Mouse (Mus musculus) midbrain, embryonic 11.5 days (tissue): ENCODE data around the gene Mybbp1a. TPM values are rescaled to one million over a fixed set of nuclear protein-coding genes. Genes with fewer than 3 reads are reported as not detected.

Source experiments
- ATAC-seq: fragments of 200-750 bp; cut with Nextera tagmentation; 2 replicates; pipeline ENCODE4 v1.8.0; 2017; ENCODE audit warnings: moderate TSS enrichment, moderate library complexity; ENCODE audit not compliant: low FRiP score
- DNase-seq: peaks from one replicate; pipeline ENCODE4 v3.0.0; 2015; ENCODE audit warnings: low spot score; ENCODE audit errors: missing footprints
- H3K27ac ChIP-seq: fragments of 300-500 bp; sonication (generic); 2 replicates; pipeline ENCODE4 v1.5.1; 2014; ENCODE audit warnings: low read depth, low read length
- H3K27me3 ChIP-seq: fragments of 300-500 bp; sonication (generic); 2 replicates; pipeline ENCODE4 v1.6.1; 2014; ENCODE audit warnings: mild to moderate bottlenecking, low read length, moderate library complexity, mixed read lengths; ENCODE audit not compliant: control insufficient read depth, insufficient read depth
- H3K36me3 ChIP-seq: fragments of 300-500 bp; sonication (generic); 2 replicates; pipeline ENCODE4 v1.6.1; 2014; ENCODE audit warnings: mild to moderate bottlenecking, low read length, moderate library complexity, mixed read lengths; ENCODE audit not compliant: control insufficient read depth, insufficient read depth
- H3K4me1 ChIP-seq: fragments of 300-500 bp; sonication (generic); 2 replicates; pipeline ENCODE4 v1.6.1; 2014; ENCODE audit warnings: low read length; ENCODE audit not compliant: control insufficient read depth, insufficient read depth
- H3K4me2 ChIP-seq: fragments of 300-500 bp; sonication (generic); 2 replicates; pipeline ENCODE4 v1.6.1; 2014; ENCODE audit warnings: mild to moderate bottlenecking, moderate library complexity
- H3K4me3 ChIP-seq: fragments of 300-500 bp; sonication (generic); 2 replicates; pipeline ENCODE4 v1.5.1; 2014; ENCODE audit warnings: low read depth, low read length
- H3K9ac ChIP-seq: fragments of 300-500 bp; sonication (generic); 2 replicates; pipeline ENCODE4 v1.6.1; 2014; ENCODE audit warnings: low read length
- H3K9me3 ChIP-seq: fragments of 300-500 bp; sonication (generic); 2 replicates; pipeline ENCODE4 v1.6.1; 2016; ENCODE audit warnings: low read length; ENCODE audit not compliant: control insufficient read depth
- WGBS: fragments of 180-500 bp; shearing (Covaris S2); extraction: QIAGEN DNeasy Blood & Tissue Kit; methylation state at CpG from one replicate; pipeline ENCODE4 v1.1.7; 2014; 5-methylcytosine and 5-hydroxymethylcytosine counted together
- polyA plus RNA-seq: library from polyadenylated mRNA; unstranded; fragments of >200 nt; fragmentation: Nextera tagmentation; extraction: Ambion mirVana; gene quantifications from 2 replicates; pipeline ENCODE4 v1.2.1, GENCODE M21; 2014

The Mybbp1a gene
- polyA plus RNA-seq, 1 experiment from 2014 or later = 144 TPM

DNA sequence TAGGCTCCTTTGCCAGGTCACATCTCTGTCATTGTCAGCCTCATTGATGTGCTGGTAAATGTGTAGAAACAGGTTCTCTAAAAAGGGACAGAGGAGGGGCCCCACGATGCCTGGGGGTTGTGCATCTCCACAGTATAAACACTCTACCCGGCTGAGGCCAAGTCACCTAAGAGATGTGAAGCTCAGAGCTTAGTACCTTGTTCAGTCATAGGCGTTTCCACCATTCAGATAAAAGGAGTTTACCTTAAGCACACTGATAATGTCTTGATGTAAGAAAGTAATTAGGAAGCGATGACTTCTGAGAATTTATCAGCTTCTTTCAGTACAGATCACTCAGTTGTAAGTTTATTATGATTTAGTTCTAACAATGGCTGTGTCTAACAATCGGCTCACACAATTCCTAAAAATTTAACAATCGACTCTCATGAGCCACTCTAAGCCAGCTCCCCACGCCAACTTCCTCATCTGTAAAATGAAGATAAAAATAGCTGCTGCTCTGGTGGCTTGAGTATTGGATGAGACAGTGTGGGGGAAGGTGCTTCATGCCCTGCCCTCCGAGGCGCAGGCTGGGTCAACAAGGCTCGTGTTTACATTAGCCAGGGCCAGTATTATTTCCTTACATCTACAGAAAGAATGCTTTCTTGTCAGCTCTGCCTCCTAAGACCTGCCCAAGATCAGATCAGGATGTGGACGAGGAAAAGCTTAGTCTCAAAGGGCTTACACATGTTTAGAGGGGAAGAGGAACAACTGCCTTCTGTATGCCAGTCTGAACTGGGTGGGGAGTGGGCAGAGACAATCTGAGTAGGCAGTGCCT lies 25.7 kb downstream of the Mybbp1a start:
- H3K9ac ChIP-seq = no peak overlapping the region
- 69% methylated on average over 11 of the region's 11 CpGs for WGBS
- H3K4me2 ChIP-seq = no peak overlapping the region
- H3K9me3 ChIP-seq = no peaks in the 10 kb centered on the region
- H3K27me3 ChIP-seq = no peaks in the 10 kb centered on the region
- no peak for DNase-seq
- no peaks in the 10 kb centered on the region for H3K36me3 ChIP-seq
- no peak overlapping the region for H3K4me3 ChIP-seq
- no peak overlapping the region; the same call in 1 of the 2 replicates for H3K27ac ChIP-seq
- peaks cover 8% of the 10 kb centered on the region for H3K4me1 ChIP-seq
- ATAC-seq = no peak

DNA sequence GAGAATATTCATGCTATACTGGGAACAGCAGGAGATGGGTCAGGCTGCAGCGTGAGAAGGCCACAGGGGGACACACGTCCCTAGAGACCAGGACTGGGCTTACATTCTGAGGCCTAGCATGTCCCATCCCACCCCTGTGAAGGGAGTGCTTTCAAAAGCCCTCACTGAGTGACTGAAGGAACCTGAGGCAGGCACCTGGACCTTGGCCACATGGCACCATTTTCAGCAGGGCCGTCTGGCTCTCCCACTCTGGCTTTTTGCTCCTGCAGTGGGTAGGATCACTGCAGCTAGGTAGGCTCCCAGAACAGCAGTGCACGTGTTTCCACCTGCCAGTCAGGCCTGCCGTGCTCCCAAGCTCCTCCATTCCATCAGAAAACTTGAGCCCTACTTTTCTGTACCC lies 27.4 kb downstream of the Mybbp1a start:
- Histone ChIP-seq H3K4me1 (peaks cover 8% of the 10 kb centered on the region), H3K27ac (no peak overlapping the region)
- 79% methylated on average over 5 of the region's 5 CpGs for WGBS

DNA sequence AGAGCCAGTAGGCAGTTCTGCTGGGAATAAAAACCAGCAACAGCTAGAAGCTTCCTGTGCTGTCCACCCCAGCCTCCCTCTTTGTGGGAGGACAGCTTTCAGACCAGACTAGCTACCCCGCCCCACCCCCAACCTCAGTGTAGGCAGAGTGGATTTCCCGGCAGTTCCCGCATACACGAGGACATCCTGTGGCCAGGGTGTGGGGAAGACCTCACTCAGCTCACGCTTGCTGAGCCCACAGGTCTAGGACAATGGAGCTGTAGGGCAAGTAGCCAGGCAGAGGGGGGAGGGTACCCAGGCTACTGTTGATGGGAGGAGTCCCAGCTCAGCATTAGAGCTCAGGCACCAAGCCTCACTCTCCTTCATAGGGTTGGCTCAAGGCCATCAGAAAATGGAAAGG lies 28.1 kb downstream of the Mybbp1a start:
- H3K27me3 ChIP-seq = no peaks in the 10 kb centered on the region
- no peak for DNase-seq
- no peaks in the 10 kb centered on the region for H3K9me3 ChIP-seq
- peaks cover 8% of the 10 kb centered on the region for H3K4me1 ChIP-seq
- H3K36me3 ChIP-seq = no peaks in the 10 kb centered on the region
- no peak for ATAC-seq
- H3K4me3 ChIP-seq = no peak overlapping the region
- WGBS = 35% methylated on average over 5 of the region's 5 CpGs
- no peak overlapping the region for H3K27ac ChIP-seq
- H3K4me2 ChIP-seq = no peak overlapping the region
- no peak overlapping the region for H3K9ac ChIP-seq

More for the DNA sequence above, 27.4 kb downstream of the Mybbp1a start:
- Histone ChIP-seq H3K9me3 (no peaks in the 10 kb centered on the region), H3K4me3 (no peak overlapping the region), H3K4me2 (no peak overlapping the region), H3K36me3 (no peaks in the 10 kb centered on the region), H3K9ac (no peak overlapping the region), H3K27me3 (no peaks in the 10 kb centered on the region)
- no peak for ATAC-seq
- no peak for DNase-seq

DNA sequence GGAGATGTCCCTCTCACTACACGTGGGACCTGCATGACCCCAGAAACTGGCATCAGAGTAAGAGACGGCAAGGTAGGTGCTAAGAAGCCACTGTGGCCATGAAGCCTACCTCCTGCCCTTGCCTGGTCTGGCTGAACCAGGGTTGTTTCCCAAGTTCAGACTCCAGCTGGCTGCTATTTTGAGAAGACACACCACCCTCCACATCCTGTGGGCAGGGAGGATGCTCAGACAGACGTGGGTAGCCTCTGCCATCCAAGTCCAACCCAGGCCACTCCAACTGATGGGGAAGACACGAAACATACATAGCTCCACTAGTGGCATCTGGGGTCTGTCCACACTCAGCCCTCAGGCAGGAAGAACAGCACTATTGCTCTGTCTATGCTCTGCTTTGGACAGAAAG lies 28.8 kb downstream of the Mybbp1a start:
- ATAC-seq = no peak
- Histone ChIP-seq H3K4me3 (no peak overlapping the region), H3K4me2 (no peak overlapping the region), H3K36me3 (no peaks in the 10 kb centered on the region), H3K27me3 (no peaks in the 10 kb centered on the region), H3K27ac (no peak overlapping the region), H3K4me1 (peaks cover 8% of the 10 kb centered on the region), H3K9ac (no peak overlapping the region), H3K9me3 (no peaks in the 10 kb centered on the region)
- no peak for DNase-seq
- 71% methylated on average over 4 of the region's 4 CpGs for WGBS

DNA sequence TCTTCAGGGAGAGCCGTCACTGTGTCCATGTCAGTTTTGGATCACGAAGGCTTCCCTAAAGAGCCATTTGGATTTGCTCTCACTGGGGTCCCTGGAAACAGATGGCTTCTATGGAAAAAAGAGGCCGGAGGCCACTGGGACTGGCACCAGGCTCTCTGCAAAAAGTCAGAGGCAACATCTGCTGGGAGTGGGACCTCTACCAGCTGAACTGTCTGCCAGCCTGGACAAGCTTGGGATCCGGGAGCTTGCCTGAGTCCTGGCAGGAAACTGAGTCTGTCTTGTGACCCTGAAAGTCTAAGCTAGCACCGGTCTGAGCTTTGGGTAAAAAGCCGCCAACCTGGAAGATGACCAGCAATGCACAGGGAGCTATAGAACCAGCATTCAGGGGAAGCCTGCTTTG lies 30.2 kb downstream of the Mybbp1a start:
- DNase-seq (no peak), ATAC-seq (no peak)
- Histone ChIP-seq H3K4me1 (peaks cover 6% of the 10 kb centered on the region), H3K9me3 (no peaks in the 10 kb centered on the region), H3K4me2 (no peak overlapping the region), H3K4me3 (no peak overlapping the region), H3K9ac (no peak overlapping the region), H3K27ac (no peak overlapping the region), H3K36me3 (no peaks in the 10 kb centered on the region), H3K27me3 (no peaks in the 10 kb centered on the region)
- 86% methylated on average over 6 of the region's 6 CpGs for WGBS

DNA sequence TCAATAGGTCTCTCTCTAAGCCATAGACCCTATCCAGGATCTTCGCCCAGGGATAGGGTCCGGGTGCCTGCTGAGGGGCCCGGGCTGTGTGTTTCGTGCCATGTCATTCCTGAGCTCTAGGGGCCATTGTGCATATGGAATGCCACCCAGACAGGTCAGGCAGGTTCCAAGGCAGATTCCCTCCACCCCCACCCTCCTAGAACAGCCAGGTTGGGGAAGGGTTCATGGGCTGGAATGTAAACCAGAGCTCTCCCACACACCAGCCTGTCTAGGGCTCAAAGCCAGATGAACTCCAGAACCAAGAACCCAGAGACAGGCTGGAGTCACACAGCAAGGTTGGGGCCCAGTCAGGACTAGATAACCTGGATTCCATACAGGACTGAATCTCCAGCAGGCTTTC lies 32.4 kb downstream of the Mybbp1a start:
- Histone ChIP-seq H3K4me1 (peaks cover 2% of the 10 kb centered on the region; the same call in 1 of the 2 replicates), H3K27ac (no peak overlapping the region), H3K9ac (no peak overlapping the region), H3K9me3 (no peaks in the 10 kb centered on the region), H3K4me3 (no peak overlapping the region), H3K36me3 (no peaks in the 10 kb centered on the region), H3K4me2 (no peak overlapping the region), H3K27me3 (no peaks in the 10 kb centered on the region)
- WGBS = 88% methylated on average over 4 of the region's 4 CpGs
- DNase-seq (no peak), ATAC-seq (no peak)

DNA sequence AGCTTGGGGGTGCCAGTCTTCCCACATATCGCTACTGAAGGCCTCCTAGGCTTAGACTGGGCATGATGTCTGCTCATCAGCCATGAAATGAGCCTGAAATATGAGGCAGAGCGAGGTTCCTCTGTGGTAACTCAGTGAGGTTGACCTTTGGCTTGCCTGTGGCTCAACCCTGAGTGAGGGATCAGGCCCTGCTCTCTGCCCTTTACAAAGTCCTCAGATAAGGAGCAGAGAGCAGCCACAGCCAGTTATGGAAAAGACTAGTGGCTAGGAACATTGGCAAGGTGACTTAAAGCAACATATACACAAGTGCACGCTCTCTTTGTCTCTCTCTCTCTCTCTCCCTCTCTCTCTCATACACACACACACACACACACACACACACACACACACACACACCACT lies 33.8 kb downstream of the Mybbp1a start:
- no peak overlapping the region for H3K4me2 ChIP-seq
- H3K27me3 ChIP-seq = no peaks in the 10 kb centered on the region
- H3K27ac ChIP-seq = no peak overlapping the region
- no peaks in the 10 kb centered on the region for H3K36me3 ChIP-seq
- H3K4me1 ChIP-seq = no peaks in the 10 kb centered on the region
- DNase-seq (peak; percentile 54), ATAC-seq (no peak)
- no peaks in the 10 kb centered on the region for H3K9me3 ChIP-seq
- H3K9ac ChIP-seq = no peak overlapping the region
- WGBS = 91% methylated on average over 3 of the region's 3 CpGs
- H3K4me3 ChIP-seq = no peak overlapping the region

DNA sequence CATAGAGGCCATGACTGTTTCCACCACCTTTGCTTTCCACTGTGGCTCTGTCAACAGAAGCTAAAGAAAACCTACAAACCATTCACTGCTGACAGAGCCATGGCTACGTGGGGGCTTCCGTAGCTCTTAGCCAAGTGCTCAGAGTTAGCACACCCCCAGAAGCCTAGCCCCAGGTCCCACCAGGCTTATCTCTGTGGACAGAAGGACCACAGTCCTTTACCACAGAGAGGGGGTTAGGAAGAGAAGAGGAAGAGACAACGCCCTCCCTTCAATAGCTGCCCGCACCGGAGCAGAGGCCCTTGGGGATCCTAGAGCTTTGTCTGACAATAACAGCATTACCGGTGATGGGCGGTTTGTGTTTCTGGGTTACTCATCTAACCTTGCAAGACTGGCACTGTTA lies 34.3 kb downstream of the Mybbp1a start:
- H3K27ac ChIP-seq = no peak overlapping the region
- no peak overlapping the region for H3K9ac ChIP-seq
- no peak overlapping the region for H3K4me2 ChIP-seq
- no peak overlapping the region for H3K4me3 ChIP-seq
- H3K36me3 ChIP-seq = no peaks in the 10 kb centered on the region
- H3K4me1 ChIP-seq = no peaks in the 10 kb centered on the region
- DNase-seq (no peak), ATAC-seq (no peak)
- WGBS = 83% methylated on average over 7 of the region's 7 CpGs
- no peaks in the 10 kb centered on the region for H3K27me3 ChIP-seq
- H3K9me3 ChIP-seq = no peaks in the 10 kb centered on the region

DNA sequence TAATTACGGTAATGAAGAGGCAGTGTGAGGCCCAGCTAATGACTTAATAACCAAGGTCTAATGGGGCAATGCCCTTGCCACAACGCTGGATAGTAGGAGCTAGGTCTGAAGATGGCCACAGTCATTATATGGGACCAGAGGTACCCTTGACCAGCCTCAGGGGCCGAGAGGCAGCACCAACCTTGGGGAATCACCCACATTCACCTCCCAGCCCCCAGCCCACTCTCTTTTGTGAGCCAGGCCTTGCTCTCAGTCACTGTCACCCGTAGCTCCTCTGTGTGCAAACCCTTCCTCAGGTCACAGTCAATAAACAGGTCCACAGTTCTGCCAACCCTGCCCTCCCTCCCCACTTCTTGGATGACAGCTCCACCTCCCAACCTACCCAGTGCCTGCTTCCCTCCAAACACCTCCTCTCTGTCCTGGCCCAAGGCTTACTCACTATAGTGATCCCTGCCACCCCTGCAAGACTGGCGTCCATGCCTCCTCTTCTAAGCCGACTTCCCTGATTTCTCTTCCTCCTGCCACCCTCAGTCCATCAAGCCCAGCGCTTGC lies 35.0 kb downstream of the Mybbp1a start:
- Histone ChIP-seq H3K4me2 (no peak overlapping the region), H3K27ac (no peak overlapping the region), H3K4me3 (no peak overlapping the region), H3K4me1 (no peaks in the 10 kb centered on the region), H3K27me3 (no peaks in the 10 kb centered on the region), H3K9me3 (no peaks in the 10 kb centered on the region), H3K36me3 (no peaks in the 10 kb centered on the region), H3K9ac (no peak overlapping the region)
- 87% methylated on average over 7 of the region's 7 CpGs for WGBS
- ATAC-seq (no peak), DNase-seq (no peak)
